Mouse (Mus musculus): ENCODE results near the gene Polr3g.

GRCm38 (mm10) chr13:81640881-81641280 is 69.9 kb downstream of the Polr3g start:
- TF ChIP-seq EP300 (IDR thresholded peaks at IDR 0.05; ENCODE audit: low read depth) (no peak), CTCF (IDR thresholded peaks at IDR 0.05; ENCODE audit: low read depth) (no peak)
